Mouse (Mus musculus) neural tube, embryonic 14.5 days (tissue): Measurements from ENCODE around the gene St3gal4. TPM values are rescaled to one million over a fixed set of nuclear protein-coding genes. Genes with fewer than 3 reads are reported as not detected.
"Not testable (repeated sequence)": the region's sequence is repeated elsewhere in the genome, so short reads cannot be mapped to it uniquely, and the experiment has no call there.

Experiments used
- ATAC-seq: fragments of 200-750 bp; cut with Nextera tagmentation; 2 replicates; pipeline ENCODE4 v1.8.0; 2017; ENCODE audit warnings: low read depth, mild to moderate bottlenecking, moderate TSS enrichment, moderate library complexity
- H3K27ac ChIP-seq: fragments of 300-500 bp; sonication (generic); 2 replicates; pipeline ENCODE4 v1.5.1; 2014; ENCODE audit warnings: low read depth, mild to moderate bottlenecking, control low read depth, low read length, moderate library complexity, mixed read lengths
- H3K27me3 ChIP-seq: fragments of 300-500 bp; sonication (generic); 2 replicates; pipeline ENCODE4 v1.6.1; 2014; ENCODE audit warnings: low read length; ENCODE audit not compliant: control insufficient read depth, insufficient read depth
- H3K36me3 ChIP-seq: fragments of 300-500 bp; sonication (generic); 2 replicates; pipeline ENCODE4 v1.6.1; 2014; ENCODE audit warnings: low read length, mixed read lengths; ENCODE audit not compliant: control insufficient read depth, insufficient read depth
- H3K4me1 ChIP-seq: fragments of 300-500 bp; sonication (generic); 2 replicates; pipeline ENCODE4 v1.6.1; 2014; ENCODE audit warnings: low read length; ENCODE audit not compliant: control insufficient read depth, insufficient read depth
- H3K4me2 ChIP-seq: fragments of 300-500 bp; sonication (generic); 2 replicates; pipeline ENCODE4 v1.6.1; 2014; ENCODE audit warnings: mild to moderate bottlenecking, low read depth, low read length, control low read depth
- H3K4me3 ChIP-seq: fragments of 300-500 bp; sonication (generic); 2 replicates; pipeline ENCODE4 v1.5.1; 2014; ENCODE audit warnings: low read depth, low read length, control low read depth, mixed read lengths
- H3K9ac ChIP-seq: fragments of 300-500 bp; sonication (generic); replicated peaks from 2 replicates; pipeline ENCODE4 v1.6.1; 2014; ENCODE audit warnings: low read depth, mild to moderate bottlenecking, control low read depth, low read length, mixed read lengths
- H3K9me3 ChIP-seq: fragments of 300-500 bp; sonication (generic); 2 replicates; pipeline ENCODE4 v1.6.1; 2016; ENCODE audit warnings: low read length; ENCODE audit not compliant: control insufficient read depth
- WGBS: fragments of 180-500 bp; shearing (Covaris S2); extraction: QIAGEN DNeasy Blood & Tissue Kit; methylation state at CpG from one replicate; pipeline ENCODE4 v1.1.7; 2014; 5-methylcytosine and 5-hydroxymethylcytosine counted together
- polyA plus RNA-seq: library from polyadenylated mRNA; unstranded; fragments of >200 nt; fragmentation: Nextera tagmentation; extraction: Ambion mirVana; gene quantifications from 2 replicates; pipeline ENCODE4 v1.2.1, GENCODE M21; 2014

Gene St3gal4
- polyA plus RNA-seq, 1 experiment from 2014 or later = 8.9 TPM

- Histone ChIP-seq H3K9ac (no peak overlapping the region), H3K4me3 (no peak overlapping the region), H3K4me1 (no peaks in the 10 kb centered on the region), H3K4me2 (no peak overlapping the region), H3K27me3 (no peaks in the 10 kb centered on the region), H3K27ac (no peak overlapping the region), H3K9me3 (no peaks in the 10 kb centered on the region), H3K36me3 (no peaks in the 10 kb centered on the region)
- no peak for ATAC-seq
- WGBS = 85% methylated on average over 4 of the region's 4 CpGs
Measured at GRCm38 (mm10) chr9:35156862-35157261, 37.8 kb upstream of the St3gal4 start.

GRCm38 (mm10) chr9:35156002-35156710, 37.1 kb upstream of the St3gal4 start:
- no peak overlapping the region for H3K27ac ChIP-seq
- H3K4me1 ChIP-seq = no peaks in the 10 kb centered on the region
- no peak for ATAC-seq
- H3K4me3 ChIP-seq = no peak overlapping the region
- 85% methylated on average over 5 of the region's 5 CpGs for WGBS
- no peak overlapping the region for H3K4me2 ChIP-seq
- H3K9me3 ChIP-seq = no peaks in the 10 kb centered on the region
- H3K27me3 ChIP-seq = no peaks in the 10 kb centered on the region
- no peaks in the 10 kb centered on the region for H3K36me3 ChIP-seq
- no peak overlapping the region for H3K9ac ChIP-seq

- Histone ChIP-seq H3K9me3 (no peaks in the 10 kb centered on the region), H3K4me2 (no peak overlapping the region), H3K4me3 (no peak overlapping the region), H3K27ac (no peak overlapping the region), H3K4me1 (no peaks in the 10 kb centered on the region), H3K36me3 (no peaks in the 10 kb centered on the region), H3K27me3 (no peaks in the 10 kb centered on the region), H3K9ac (no peak overlapping the region)
- 91% methylated on average over 1 of the region's 1 CpGs for WGBS
- ATAC-seq = no peak
Measured at GRCm38 (mm10) chr9:35152923-35153322, 33.9 kb upstream of the St3gal4 start.

GRCm38 (mm10) chr9:35148822-35149221, 29.8 kb upstream of the St3gal4 start:
- H3K4me2 ChIP-seq, H3K9ac ChIP-seq, H3K9me3 ChIP-seq, H3K4me1 ChIP-seq, H3K27me3 ChIP-seq, H3K27ac ChIP-seq, H3K36me3 ChIP-seq, ATAC-seq, H3K4me3 ChIP-seq: not testable (repeated sequence)

GRCm38 (mm10) chr9:35147261-35147660, 28.2 kb upstream of the St3gal4 start:
- 95% methylated on average over 14 of the region's 14 CpGs for WGBS
- not testable (repeated sequence) for H3K9me3 ChIP-seq, H3K4me2 ChIP-seq, H3K4me3 ChIP-seq, H3K9ac ChIP-seq, ATAC-seq, H3K36me3 ChIP-seq, H3K4me1 ChIP-seq, H3K27me3 ChIP-seq, H3K27ac ChIP-seq

- no peak overlapping the region for H3K4me2 ChIP-seq
- no peaks in the 10 kb centered on the region for H3K4me1 ChIP-seq
- H3K9me3 ChIP-seq = no peaks in the 10 kb centered on the region
- H3K36me3 ChIP-seq = no peaks in the 10 kb centered on the region
- no peaks in the 10 kb centered on the region for H3K27me3 ChIP-seq
- ATAC-seq = no peak
- 92% methylated on average over 1 of the region's 1 CpGs for WGBS
- no peak overlapping the region for H3K4me3 ChIP-seq
- no peak overlapping the region for H3K9ac ChIP-seq
- no peak overlapping the region for H3K27ac ChIP-seq
Measured at GRCm38 (mm10) chr9:35145829-35146228, 26.8 kb upstream of the St3gal4 start.

GRCm38 (mm10) chr9:35145118-35145517, 26.1 kb upstream of the St3gal4 start:
- H3K4me2 ChIP-seq = no peak overlapping the region
- no peak overlapping the region for H3K9ac ChIP-seq
- ATAC-seq = no peak
- 89% methylated on average over 9 of the region's 9 CpGs for WGBS
- H3K9me3 ChIP-seq = no peaks in the 10 kb centered on the region
- H3K4me1 ChIP-seq = no peaks in the 10 kb centered on the region
- H3K27me3 ChIP-seq = no peaks in the 10 kb centered on the region
- no peak overlapping the region for H3K27ac ChIP-seq
- H3K4me3 ChIP-seq = no peak overlapping the region
- no peaks in the 10 kb centered on the region for H3K36me3 ChIP-seq

- WGBS = 87% methylated on average over 2 of the region's 2 CpGs
- H3K4me1 ChIP-seq = no peaks in the 10 kb centered on the region
- H3K9ac ChIP-seq = no peak overlapping the region
- no peak overlapping the region for H3K4me3 ChIP-seq
- ATAC-seq = no peak
- no peaks in the 10 kb centered on the region for H3K27me3 ChIP-seq
- H3K36me3 ChIP-seq = no peaks in the 10 kb centered on the region
- no peak overlapping the region for H3K4me2 ChIP-seq
- H3K27ac ChIP-seq = no peak overlapping the region
- H3K9me3 ChIP-seq = no peaks in the 10 kb centered on the region
Measured at GRCm38 (mm10) chr9:35142221-35142620, 23.2 kb upstream of the St3gal4 start.

GRCm38 (mm10) chr9:35139231-35139744, 20.2 kb upstream of the St3gal4 start:
- no peaks in the 10 kb centered on the region for H3K27me3 ChIP-seq
- no peak for ATAC-seq
- no peaks in the 10 kb centered on the region for H3K9me3 ChIP-seq
- no peaks in the 10 kb centered on the region for H3K4me1 ChIP-seq
- H3K27ac ChIP-seq = no peak overlapping the region
- H3K36me3 ChIP-seq = no peaks in the 10 kb centered on the region
- H3K9ac ChIP-seq = no peak overlapping the region
- no peak overlapping the region for H3K4me3 ChIP-seq
- no peak overlapping the region for H3K4me2 ChIP-seq
- 86% methylated on average over 5 of the region's 5 CpGs for WGBS
